Mouse (Mus musculus): ENCODE results near the gene Actn4.
A peak's percentile ranks its signal among the peaks of the same experiment; 100 is the strongest.
"Not testable (repeated sequence)": the region's sequence is repeated elsewhere in the genome, so short reads cannot be mapped to it uniquely, and the experiment has no call there.

Actn4 gene

DNA sequence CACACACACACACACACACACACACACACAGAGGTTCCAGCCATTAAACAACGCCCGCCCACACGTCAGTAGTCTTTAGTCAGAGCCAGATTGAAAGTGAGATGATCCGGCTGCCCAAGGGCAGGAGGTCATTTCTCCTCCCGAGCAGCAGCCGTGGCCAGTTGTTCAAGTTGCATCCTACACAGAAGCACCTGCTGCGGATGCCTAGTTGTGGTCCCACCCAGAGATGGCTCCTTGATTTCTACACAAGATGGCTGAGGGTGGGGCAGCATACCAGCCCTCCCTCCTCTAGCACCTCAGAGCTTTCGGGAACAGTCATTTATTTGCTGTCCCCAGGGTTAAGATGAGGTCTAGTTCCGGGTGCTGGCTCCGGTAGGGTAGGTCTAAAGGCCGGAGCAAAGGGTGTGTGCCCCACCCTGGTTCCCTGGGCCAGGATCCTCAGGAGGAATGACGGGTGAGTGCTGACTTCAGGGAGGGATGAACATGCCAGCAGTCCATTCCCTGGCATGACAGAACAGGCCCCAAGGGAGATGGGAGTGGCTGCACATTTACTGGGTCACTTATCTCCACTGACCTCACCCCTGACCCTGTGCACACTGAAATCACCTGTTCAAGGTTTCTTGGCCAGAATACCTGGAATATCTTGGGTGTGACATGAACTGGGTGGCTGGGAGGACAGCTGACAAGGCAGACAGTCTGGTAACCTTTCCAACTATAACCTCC lies 7.7 kb upstream of the Actn4 start:
- no peak for DNase-seq (ENCODE audit: low read depth)

GRCm38 (mm10) chr7:28969271-28969670 lies 7.1 kb upstream of the Actn4 start:
- no peak for DNase-seq (ENCODE audit: low read depth)

DNA sequence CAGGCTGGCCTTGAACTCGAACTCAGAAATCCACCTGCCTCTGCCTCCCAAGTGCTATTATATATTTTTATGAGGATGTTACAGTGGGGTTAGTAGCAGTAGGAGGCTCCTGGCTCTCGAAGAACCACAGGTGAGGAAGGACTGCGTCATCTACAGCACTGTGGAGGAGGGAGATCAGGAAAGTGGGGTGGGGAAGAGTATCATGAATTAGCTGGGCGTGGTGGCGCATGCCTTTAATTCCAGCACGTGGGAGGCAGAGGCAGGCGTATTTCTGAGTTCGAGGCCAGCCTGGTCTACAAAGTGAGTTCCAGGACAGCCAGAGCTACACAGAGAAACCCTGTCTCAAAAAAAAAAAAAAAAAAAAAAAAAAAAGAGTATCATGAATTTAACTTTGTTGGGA lies 6.0 kb upstream of the Actn4 start:
- not testable (repeated sequence) for DNase-seq (ENCODE audit: low read depth)

DNA sequence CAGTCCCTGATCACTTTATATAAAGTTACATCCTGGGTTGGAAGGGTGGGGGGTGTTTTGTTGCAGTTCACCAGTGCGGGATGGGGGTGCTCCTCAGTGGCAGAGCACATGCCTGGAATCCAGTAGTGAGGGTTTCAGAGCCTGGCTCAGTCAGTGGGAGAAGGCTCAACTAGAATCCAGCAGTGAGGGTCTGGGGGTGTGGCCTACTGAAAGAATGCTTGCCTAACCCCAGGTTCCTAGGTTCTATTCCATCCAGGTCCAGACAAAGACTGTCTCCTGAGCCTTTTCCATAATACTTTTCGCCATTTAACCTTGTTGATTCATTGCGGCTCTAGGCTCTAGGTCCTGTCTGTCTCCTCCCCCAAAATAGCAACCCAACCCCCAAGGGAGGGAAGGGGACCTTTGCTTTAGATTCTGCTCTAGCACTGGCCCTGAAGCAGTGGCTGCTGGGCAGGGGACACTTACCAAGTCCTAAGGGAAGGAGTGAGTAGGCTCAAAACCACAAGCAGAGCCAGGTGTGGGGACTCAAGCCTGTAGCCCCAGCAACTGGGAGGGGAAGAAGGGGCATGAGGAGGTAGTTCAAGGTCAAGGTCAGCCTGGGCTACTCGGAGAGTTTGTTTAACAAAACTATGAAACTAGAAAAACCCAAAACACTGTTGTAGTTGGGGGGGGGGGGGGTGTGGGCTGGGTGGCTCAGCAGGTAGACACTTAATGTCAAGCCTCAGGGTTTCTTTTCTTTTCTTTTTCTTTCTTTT lies 4.8 kb upstream of the Actn4 start:
- DNase-seq (ENCODE audit: low read depth) = no peak

GRCm38 (mm10) chr7:28966181-28966580 lies 4.0 kb upstream of the Actn4 start:
- no peak for DNase-seq (ENCODE audit: low read depth)

DNA sequence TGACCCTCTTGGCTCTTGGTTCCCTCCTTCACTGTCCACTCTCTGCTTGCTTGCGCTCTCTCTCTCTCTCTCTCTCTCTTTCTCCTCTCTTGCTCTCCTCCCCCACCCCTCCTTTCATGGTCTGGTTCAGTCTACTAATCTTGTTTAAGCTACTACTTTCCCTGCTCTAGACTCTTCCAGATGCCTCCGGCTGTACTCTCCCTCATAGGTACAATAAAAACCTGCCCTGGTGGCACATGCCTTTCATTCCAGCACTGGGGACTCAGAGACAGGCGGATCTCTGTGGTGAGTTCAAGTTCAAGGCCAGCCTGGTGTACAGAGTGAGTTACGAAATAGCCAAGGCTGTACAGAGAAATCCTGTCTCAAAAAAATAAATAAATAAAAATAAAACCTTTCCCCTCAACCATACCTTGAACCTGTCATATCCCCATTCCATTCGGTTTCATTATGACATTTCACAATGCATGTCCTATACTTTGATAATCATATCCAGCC lies 3.3 kb upstream of the Actn4 start:
- DNase-seq (ENCODE audit: low read depth) = no peak

- DNase-seq (ENCODE audit: low read depth) = no peak
Observed at GRCm38 (mm10) chr7:28963399-28963923, 1.3 kb upstream of the Actn4 start.

GRCm38 (mm10) chr7:28961584-28961926 lies 585 bp downstream of the Actn4 start:
- DNase-seq (ENCODE audit: low read depth) = no peak

DNA sequence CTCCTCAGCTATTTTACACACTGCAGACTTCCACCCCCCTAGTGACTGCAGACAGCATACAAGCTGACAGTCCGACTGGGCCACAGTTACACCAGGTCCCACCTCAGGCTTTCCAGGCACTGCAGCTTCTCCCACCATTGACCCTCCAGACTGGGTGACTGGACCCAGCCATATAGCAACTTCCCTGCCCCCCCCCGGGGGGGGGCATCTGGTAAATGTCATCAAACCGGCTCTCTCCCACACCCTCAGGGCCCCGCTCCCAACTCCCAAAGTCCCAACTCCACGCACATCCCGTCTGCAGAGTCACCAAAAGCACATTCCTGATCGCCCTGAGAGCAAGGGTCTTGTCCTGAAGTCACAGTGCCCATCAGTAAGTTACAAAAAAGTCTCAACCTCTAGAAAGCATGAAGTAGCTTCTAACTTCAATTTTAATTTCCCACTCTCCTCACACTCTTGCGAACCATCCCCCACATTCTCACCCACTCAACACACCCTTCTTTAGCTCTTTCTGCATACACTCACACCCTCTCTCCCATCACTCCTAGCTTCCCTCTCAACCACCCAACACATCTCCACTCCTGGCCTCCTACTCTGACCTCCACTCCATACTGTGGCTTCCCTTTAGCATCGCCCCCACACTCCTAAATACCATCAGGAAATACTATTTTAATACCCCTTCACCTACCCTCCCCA lies 1.6 kb downstream of the Actn4 start:
- DNase-seq (ENCODE audit: low read depth) = no peak

- no peak for DNase-seq (ENCODE audit: low read depth)
Observed at GRCm38 (mm10) chr7:28959505-28960045, 2.6 kb downstream of the Actn4 start.

- no peak for DNase-seq (ENCODE audit: low read depth)
Observed at GRCm38 (mm10) chr7:28958770-28959169, 3.4 kb downstream of the Actn4 start.

GRCm38 (mm10) chr7:28957997-28958725 lies 4.0 kb downstream of the Actn4 start:
- DNase-seq (ENCODE audit: low read depth) = no peak

DNA sequence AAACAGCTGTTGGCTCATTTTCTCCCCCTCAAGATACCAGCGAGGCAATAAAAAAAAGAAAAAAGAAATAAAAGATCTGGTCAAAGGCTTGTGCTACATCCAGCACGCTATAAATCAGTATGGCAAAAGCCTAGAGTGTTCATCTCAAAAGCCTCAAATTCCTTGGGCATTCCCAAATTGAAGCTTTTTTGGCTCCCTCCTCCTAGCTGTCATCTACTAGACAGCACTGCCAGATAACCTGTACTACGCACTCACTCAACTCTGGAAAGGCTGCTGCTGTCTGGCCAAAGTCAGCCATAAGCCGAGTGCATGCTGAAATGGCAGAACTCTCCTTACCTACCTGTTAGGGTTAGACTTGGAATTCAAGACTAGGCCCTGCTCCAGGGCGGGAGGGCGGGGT lies 4.9 kb downstream of the Actn4 start:
- no peak for DNase-seq (ENCODE audit: low read depth)

DNA sequence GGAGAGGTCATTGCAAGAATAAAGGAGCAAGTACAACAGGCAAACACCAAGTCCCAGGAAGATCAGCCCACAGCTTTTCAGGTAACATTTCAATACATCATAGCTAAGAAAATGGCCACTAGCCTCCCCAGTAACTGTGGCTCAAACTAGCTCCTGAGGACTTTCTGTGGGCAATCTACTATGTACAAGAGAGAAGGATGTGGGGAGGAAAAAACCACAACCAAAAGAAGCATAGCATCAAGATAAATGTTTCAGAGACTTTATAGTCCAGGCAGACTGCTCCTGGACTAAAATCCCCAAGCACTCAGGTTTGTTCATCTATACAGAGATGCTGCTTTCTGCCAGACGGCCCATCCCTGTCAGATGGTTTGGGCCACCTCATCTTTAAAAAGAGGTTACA lies 5.9 kb downstream of the Actn4 start:
- peak; percentile 50 for DNase-seq (ENCODE audit: low read depth)

- no peak for DNase-seq (ENCODE audit: low read depth)
Observed at GRCm38 (mm10) chr7:28955295-28955897, 6.7 kb downstream of the Actn4 start.

DNA sequence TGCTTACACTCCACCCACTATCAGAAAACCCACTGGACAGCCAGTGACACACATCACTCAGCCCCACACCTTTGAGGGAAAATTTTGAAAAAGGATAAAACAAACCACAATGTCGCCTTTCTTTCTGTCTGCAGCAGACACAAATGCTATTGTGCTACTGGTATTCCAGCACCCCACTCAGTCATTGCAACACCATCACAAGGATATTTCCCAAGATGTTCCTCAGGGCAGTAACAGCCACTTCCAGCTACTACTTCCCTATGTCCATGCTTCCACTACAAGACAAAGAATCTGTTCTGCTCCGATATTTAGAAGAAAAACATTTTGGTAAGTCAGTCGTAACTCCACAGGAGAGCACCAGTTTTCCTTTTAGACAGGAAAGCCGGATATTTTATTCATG lies 7.4 kb downstream of the Actn4 start:
- DNase-seq (ENCODE audit: low read depth) = no peak

DNA sequence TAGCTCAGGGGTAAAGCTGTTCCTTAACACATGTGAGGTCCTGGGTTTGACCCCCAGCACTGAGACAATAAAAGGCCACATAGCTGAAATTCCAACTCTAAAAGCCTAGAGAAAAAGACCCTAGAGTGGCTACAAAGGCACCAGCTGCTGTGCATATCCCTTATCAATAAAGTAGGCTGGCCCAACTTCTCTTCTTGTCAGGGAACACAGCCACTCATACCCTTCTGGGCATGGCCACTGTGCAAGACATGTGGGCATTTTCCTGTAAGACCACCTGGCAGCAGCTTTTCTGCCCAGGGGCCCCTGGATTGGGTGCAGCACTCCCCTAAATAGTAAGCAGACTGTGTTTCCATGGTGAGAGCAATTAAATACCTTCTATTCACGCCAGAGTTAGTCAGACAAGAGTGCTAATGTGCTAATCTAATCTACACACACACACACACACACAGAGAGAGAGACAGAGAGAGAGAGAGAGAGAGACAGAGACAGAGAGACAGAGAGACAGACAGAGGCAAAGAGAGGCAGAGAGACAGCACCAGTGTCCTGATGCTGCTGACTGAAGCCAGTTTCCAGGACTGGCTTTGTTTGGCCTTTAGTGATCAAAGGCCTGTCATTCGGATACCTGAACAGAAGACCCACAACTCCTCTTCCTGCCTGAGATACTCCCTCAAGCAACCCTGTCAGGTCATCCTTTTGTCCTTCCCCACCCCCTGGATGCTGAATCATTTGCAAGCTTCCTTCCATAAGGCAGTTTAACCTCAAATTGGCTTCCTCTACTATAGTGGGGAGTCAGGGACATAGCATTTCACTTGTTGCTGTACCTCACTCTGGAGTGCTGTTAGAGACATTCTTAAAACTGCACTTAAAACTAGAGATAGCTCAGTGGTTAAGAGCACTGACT lies 8.4 kb downstream of the Actn4 start:
- no peak for DNase-seq (ENCODE audit: low read depth)

- no peak for DNase-seq (ENCODE audit: low read depth)
Observed at GRCm38 (mm10) chr7:28952786-28953185, 9.4 kb downstream of the Actn4 start.

GRCm38 (mm10) chr7:28951764-28952163 lies 10.4 kb downstream of the Actn4 start:
- DNase-seq (ENCODE audit: low read depth) = no peak

DNA sequence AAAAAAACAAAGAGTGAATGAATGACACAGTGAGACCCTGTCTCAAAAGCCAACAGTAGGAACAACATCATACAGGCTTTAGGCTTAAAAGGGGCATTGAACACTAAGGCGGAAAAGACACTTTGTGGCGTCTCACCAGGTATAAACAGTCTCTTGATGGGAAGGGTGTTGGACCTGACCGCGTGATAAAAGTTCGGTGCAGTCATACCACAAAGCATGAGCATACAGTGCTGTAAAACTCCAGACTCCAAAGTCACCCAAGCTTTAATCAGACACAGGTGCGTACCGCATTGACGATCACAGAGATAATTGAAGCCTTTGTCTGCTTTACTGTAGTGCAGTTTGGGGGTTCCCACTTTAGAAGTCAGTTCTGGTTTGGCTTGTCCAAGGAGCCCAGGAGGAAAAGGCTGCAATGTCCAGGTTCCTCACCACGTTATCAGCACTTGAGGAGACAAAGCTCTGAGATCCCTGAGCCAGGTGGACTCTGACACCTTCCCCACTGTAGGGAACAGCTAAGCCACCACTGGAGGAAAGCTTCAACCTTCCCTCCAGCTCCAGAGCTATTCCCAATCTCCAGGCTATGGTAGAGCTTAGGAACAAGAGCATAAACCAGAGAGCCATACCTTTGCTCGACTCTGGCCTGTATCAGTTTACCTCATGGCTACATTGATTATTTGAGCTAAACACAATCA lies 11.6 kb downstream of the Actn4 start:
- no peak for DNase-seq (ENCODE audit: low read depth)

Data from naive thymus-derived CD4-positive, alpha-beta T cell, adult 2 months (primary cell).